Mouse (Mus musculus): ENCODE measurements at regions not wholly inside any gene's neighbourhood (a gene's known extent, or its start where the extent isn't known, plus 50 kb on each side); places are given as distances from the start of the nearest gene placed in this dataset.

DNA sequence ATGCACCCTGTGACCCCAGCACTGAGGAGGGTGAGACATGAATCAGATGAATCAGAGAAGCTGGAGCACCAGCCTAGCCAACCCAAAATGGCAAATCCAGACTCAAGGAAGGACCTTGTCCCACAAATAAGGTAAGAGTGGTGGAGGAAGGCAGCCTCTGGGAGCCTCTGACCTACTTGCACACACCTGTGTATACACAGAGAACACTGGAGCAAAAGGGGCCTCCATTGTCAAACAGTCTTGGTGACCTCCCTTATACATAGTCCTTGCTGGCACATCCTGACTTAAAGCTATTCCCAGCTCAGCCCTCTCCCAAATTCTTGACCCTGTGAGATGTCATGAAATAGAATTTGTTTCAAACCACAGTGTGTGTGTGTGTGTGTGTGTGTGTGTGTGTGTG lies 57.1 kb downstream of the Inhbb start:
- intact Hi-C loops (cut with DNase I; ENCODE audit: low total_unique reads) = no loop called here
- no peak for DNase-seq

GRCm38 (mm10) chr1:119358096-119358495 lies 64.0 kb downstream of the Inhbb start:
- intact Hi-C loops (cut with DNase I; ENCODE audit: low total_unique reads) = no loop called here
- DNase-seq = no peak

GRCm38 (mm10) chr1:119356916-119357315 lies 65.1 kb downstream of the Inhbb start:
- no peak for DNase-seq
- intact Hi-C loops (cut with DNase I; ENCODE audit: low total_unique reads) = no loop called here

GRCm38 (mm10) chr1:119355456-119355855 lies 66.6 kb downstream of the Inhbb start:
- intact Hi-C loops (cut with DNase I; ENCODE audit: low total_unique reads) = no loop called here

GRCm38 (mm10) chr1:119351567-119351966 lies 70.5 kb downstream of the Inhbb start:
- intact Hi-C loops (cut with DNase I; ENCODE audit: low total_unique reads) = no loop called here

More at GRCm38 (mm10) chr1:119355456-119355855, 66.6 kb downstream of the Inhbb start:
- no peak for DNase-seq

DNA sequence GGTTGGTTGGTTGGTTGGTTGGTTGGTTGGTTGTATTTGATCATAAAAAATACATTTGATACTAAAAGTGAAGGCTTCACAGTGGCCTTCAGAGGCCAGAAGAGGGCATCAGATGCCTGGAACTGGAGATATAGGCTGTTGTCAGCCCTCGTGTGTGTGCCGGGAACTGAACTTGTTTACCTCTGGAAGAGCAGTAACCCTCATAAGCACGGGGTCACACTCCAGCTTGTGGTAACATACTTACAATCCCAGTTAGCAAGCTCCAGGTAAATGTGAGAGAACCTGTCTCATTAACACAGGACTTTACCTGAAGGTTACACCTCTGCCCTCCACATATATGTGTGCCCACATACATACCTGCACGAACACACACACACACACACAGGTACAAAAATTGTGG lies 71.2 kb downstream of the Inhbb start:
- intact Hi-C loops (cut with DNase I; ENCODE audit: low total_unique reads) = no loop called here
- no peak for DNase-seq

More at GRCm38 (mm10) chr1:119351567-119351966, 70.5 kb downstream of the Inhbb start:
- DNase-seq = no peak

- no peak for DNase-seq
- intact Hi-C loops (cut with DNase I; ENCODE audit: low total_unique reads) = no loop called here
Observed at GRCm38 (mm10) chr1:119350296-119350695, 71.8 kb downstream of the Inhbb start.

GRCm38 (mm10) chr1:119348456-119349208 lies 73.4 kb downstream of the Inhbb start:
- intact Hi-C loops (cut with DNase I; ENCODE audit: low total_unique reads) = no loop called here
- no peak for DNase-seq

GRCm38 (mm10) chr1:119347749-119348148 lies 74.3 kb downstream of the Inhbb start:
- no peak for DNase-seq
- intact Hi-C loops (cut with DNase I; ENCODE audit: low total_unique reads) = no loop called here

GRCm38 (mm10) chr1:119346634-119347155 lies 75.4 kb downstream of the Inhbb start:
- intact Hi-C loops (cut with DNase I; ENCODE audit: low total_unique reads) = no loop called here
- DNase-seq = no peak

- no peak for DNase-seq
- intact Hi-C loops (cut with DNase I; ENCODE audit: low total_unique reads) = no loop called here
Observed at GRCm38 (mm10) chr1:119345115-119345791, 76.8 kb downstream of the Inhbb start.

DNA sequence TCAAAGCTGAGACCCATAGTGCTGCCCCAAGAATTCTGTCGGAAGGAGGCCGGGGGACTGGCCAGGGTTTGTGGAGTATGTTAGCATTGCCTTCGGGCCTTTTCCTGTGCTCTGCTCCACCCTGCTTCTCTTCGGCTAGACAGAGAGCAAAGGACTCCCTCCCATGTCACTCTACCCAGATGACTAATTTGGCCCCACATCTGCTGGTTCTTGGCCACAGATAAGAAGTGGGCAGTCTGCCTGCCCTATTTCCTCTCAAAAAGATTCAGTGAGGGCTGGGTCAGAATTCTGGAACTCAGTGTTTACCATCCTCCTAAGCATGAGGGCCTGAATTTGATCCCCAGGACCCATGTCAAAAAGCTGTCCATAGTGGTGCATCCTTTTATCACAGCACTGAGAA lies 78.0 kb downstream of the Inhbb start:
- DNase-seq = no peak
- intact Hi-C loops (cut with DNase I; ENCODE audit: low total_unique reads) = no loop called here

GRCm38 (mm10) chr1:119335171-119335570 lies 86.9 kb downstream of the Inhbb start:
- intact Hi-C loops (cut with DNase I; ENCODE audit: low total_unique reads) = no loop called here

DNA sequence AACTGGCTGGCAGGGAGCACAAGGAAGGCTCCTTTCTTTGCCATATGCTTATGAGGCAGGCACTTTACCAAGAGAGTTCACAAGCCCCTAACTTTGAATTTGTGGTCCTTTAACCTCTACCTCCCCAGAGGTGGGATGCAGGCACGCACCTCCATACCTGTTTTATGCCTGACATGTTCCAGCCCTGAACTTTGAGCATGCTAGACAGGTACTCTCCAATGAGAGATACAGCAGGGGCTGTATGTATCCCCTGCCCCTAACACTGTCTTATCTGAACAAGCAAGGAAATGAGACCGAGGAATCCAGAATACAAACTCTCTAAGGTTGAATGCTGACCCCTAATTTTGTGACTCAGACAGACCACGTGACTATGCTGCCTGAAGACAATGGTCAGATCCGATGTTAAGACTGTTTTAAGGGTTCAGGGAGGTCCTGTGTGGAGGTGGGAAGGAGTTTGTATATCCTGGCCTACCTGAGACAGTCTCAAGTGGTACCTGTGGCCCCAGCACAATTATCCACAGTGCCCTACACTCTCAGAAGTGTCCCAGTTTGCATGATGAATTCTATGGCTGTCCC lies 91.2 kb downstream of the Inhbb start:
- intact Hi-C loops (cut with DNase I; ENCODE audit: low total_unique reads) = no loop called here
- no peak for DNase-seq

More at GRCm38 (mm10) chr1:119335171-119335570, 86.9 kb downstream of the Inhbb start:
- DNase-seq = no peak

DNA sequence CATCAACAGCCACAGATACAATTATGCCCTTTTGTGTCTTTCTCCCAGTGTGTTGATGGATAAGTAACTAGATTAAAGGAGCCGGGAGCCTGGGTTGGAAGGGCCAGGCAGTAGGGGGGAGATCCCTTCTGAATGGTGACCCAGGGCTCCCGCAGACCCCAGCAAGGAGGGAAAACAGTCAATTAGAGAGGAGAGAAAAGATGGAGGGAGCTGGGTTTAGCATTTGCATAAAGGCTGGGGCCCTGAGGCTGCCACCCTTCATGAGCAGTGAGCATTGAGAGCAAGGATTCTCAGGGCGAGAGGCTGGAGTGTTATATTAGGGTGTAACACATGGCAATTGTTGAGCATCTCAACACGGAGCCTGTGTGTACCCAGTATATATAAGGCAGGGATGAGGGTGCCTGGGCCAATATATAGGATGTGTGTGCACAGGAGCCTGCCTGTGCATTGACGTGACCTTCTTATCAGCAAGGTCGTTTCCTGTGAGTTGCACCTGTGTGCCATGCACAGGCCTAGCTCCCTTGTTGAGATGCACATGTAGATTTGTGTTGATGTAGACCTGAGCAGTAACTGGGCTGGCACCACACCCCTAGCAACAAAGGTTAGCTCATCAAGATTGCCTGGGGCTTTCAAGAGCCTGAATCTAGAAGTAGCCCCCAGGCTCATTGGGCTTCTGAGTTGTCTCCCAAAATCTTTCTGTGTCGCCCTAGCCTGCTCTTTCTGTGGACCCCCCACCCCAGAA lies 92.2 kb downstream of the Inhbb start:
- intact Hi-C loops (cut with DNase I; ENCODE audit: low total_unique reads) = no loop called here
- no peak for DNase-seq

GRCm38 (mm10) chr1:119328921-119329692 lies 92.9 kb downstream of the Inhbb start:
- no peak for DNase-seq
- intact Hi-C loops (cut with DNase I; ENCODE audit: low total_unique reads) = no loop called here

GRCm38 (mm10) chr1:119324551-119324950 lies 97.5 kb downstream of the Inhbb start:
- DNase-seq = no peak
- intact Hi-C loops (cut with DNase I; ENCODE audit: low total_unique reads) = no loop called here

- intact Hi-C loops (cut with DNase I; ENCODE audit: low total_unique reads) = no loop called here
- DNase-seq = no peak
Observed at GRCm38 (mm10) chr1:119322279-119322995, 99.6 kb downstream of the Inhbb start.

All from gastrocnemius, postnatal 14 days (tissue).